Mouse (Mus musculus): ENCODE measurements around the gene Adgrl2. TPM values are rescaled to one million over a fixed set of nuclear protein-coding genes. Genes with fewer than 3 reads are reported as not detected.
A peak's percentile ranks its signal among the peaks of the same experiment; 100 is the strongest.

Adgrl2 gene
- polyA plus RNA-seq, 1 experiment from 2014 or later, result 128 TPM

GRCm38 (mm10) chr3:148988293-148988995 is 1.9 kb downstream of the Adgrl2 start:
- no peaks in the 10 kb centered on the region for H3K36me3 ChIP-seq
- peak overlapping the region; percentile 75 for H3K4me2 ChIP-seq
- WGBS, result under 1% methylated on average over 84 of the region's 84 CpGs
- H3K27ac ChIP-seq, result peak overlapping the region; percentile 100
- no peak for ATAC-seq (ENCODE audit: insufficient number of reproducible peaks, insufficient read depth, low FRiP score, low TSS enrichment, low read depth)
- H3K27me3 ChIP-seq, result no peaks in the 10 kb centered on the region
- H3K4me1 ChIP-seq, result peaks cover 41% of the 10 kb centered on the region
- H3K9me3 ChIP-seq, result no peaks in the 10 kb centered on the region
- peak overlapping the region; percentile 100 for H3K9ac ChIP-seq
- peak overlapping the region; percentile 94 for H3K4me3 ChIP-seq

GRCm38 (mm10) chr3:148987591-148988292 is 2.6 kb downstream of the Adgrl2 start:
- Histone ChIP-seq H3K4me1 (peaks cover 36% of the 10 kb centered on the region), H3K4me2 (peak overlapping the region; percentile 75), H3K9me3 (no peaks in the 10 kb centered on the region), H3K36me3 (no peaks in the 10 kb centered on the region), H3K4me3 (peak overlapping the region; percentile 94), H3K27ac (peak overlapping the region; percentile 100), H3K9ac (peak overlapping the region; percentile 100), H3K27me3 (no peaks in the 10 kb centered on the region)
- WGBS, result under 1% methylated on average over 45 of the region's 45 CpGs
- peak; percentile 65; the same call in 1 of the 2 replicates for ATAC-seq (ENCODE audit: insufficient number of reproducible peaks, insufficient read depth, low FRiP score, low TSS enrichment, low read depth)

GRCm38 (mm10) chr3:148986894-148987590 is 3.3 kb downstream of the Adgrl2 start:
- Histone ChIP-seq H3K4me3 (peak overlapping the region; percentile 94), H3K27ac (peak overlapping the region; percentile 100), H3K4me1 (peaks cover 37% of the 10 kb centered on the region), H3K27me3 (no peaks in the 10 kb centered on the region), H3K4me2 (peak overlapping the region; percentile 75), H3K9me3 (no peaks in the 10 kb centered on the region), H3K9ac (peak overlapping the region; percentile 100), H3K36me3 (no peaks in the 10 kb centered on the region)
- under 1% methylated on average over 27 of the region's 27 CpGs for WGBS
- no peak for ATAC-seq (ENCODE audit: insufficient number of reproducible peaks, insufficient read depth, low FRiP score, low TSS enrichment, low read depth)

- H3K4me2 ChIP-seq, result peak overlapping the region; percentile 75
- H3K27me3 ChIP-seq, result no peaks in the 10 kb centered on the region
- no peaks in the 10 kb centered on the region for H3K9me3 ChIP-seq
- H3K36me3 ChIP-seq, result no peaks in the 10 kb centered on the region
- ATAC-seq (ENCODE audit: insufficient number of reproducible peaks, insufficient read depth, low FRiP score, low TSS enrichment, low read depth), result no peak
- H3K9ac ChIP-seq, result peak overlapping the region; percentile 100
- peak overlapping the region; percentile 100 for H3K27ac ChIP-seq
- H3K4me3 ChIP-seq, result peak overlapping the region; percentile 94
- H3K4me1 ChIP-seq, result peaks cover 37% of the 10 kb centered on the region
- 3% methylated on average over 17 of the region's 17 CpGs for WGBS
Measured at GRCm38 (mm10) chr3:148986296-148986893, 4.0 kb downstream of the Adgrl2 start.

GRCm38 (mm10) chr3:148984326-148984725 is 6.0 kb downstream of the Adgrl2 start:
- Histone ChIP-seq H3K36me3 (no peaks in the 10 kb centered on the region), H3K27me3 (no peaks in the 10 kb centered on the region), H3K4me1 (peaks cover 45% of the 10 kb centered on the region), H3K9ac (peak overlapping the region; percentile 67), H3K4me3 (peak overlapping the region; percentile 94), H3K27ac (0 out of 2 replicates have a peak overlapping the region, but pooled peaks have one; percentile 16), H3K4me2 (peak overlapping the region; percentile 75), H3K9me3 (no peaks in the 10 kb centered on the region)
- 31% methylated on average over 6 of the region's 6 CpGs for WGBS
- no peak for ATAC-seq (ENCODE audit: insufficient number of reproducible peaks, insufficient read depth, low FRiP score, low TSS enrichment, low read depth)

- H3K27me3 ChIP-seq, result no peaks in the 10 kb centered on the region
- H3K36me3 ChIP-seq, result no peaks in the 10 kb centered on the region
- WGBS, result 44% methylated on average over 4 of the region's 4 CpGs
- no peak overlapping the region for H3K9ac ChIP-seq
- no peaks in the 10 kb centered on the region for H3K9me3 ChIP-seq
- H3K4me3 ChIP-seq, result peak overlapping the region; percentile 8; the same call in 1 of the 2 replicates
- peak overlapping the region; percentile 75 for H3K4me2 ChIP-seq
- ATAC-seq (ENCODE audit: insufficient number of reproducible peaks, insufficient read depth, low FRiP score, low TSS enrichment, low read depth), result no peak
- H3K27ac ChIP-seq, result no peak overlapping the region; the same call in 1 of the 2 replicates
- peaks cover 63% of the 10 kb centered on the region for H3K4me1 ChIP-seq
Measured at GRCm38 (mm10) chr3:148982370-148982769, 8.0 kb downstream of the Adgrl2 start.

GRCm38 (mm10) chr3:148981776-148982175 is 8.6 kb downstream of the Adgrl2 start:
- 19% methylated on average over 8 of the region's 8 CpGs for WGBS
- H3K4me1 ChIP-seq, result peaks cover 69% of the 10 kb centered on the region
- no peaks in the 10 kb centered on the region for H3K9me3 ChIP-seq
- no peak for ATAC-seq (ENCODE audit: insufficient number of reproducible peaks, insufficient read depth, low FRiP score, low TSS enrichment, low read depth)
- no peaks in the 10 kb centered on the region for H3K27me3 ChIP-seq
- H3K4me3 ChIP-seq, result peak overlapping the region; percentile 3; the same call in 1 of the 2 replicates
- no peak overlapping the region; the same call in 1 of the 2 replicates for H3K27ac ChIP-seq
- no peaks in the 10 kb centered on the region for H3K36me3 ChIP-seq
- peak overlapping the region; percentile 75 for H3K4me2 ChIP-seq
- H3K9ac ChIP-seq, result no peak overlapping the region

GRCm38 (mm10) chr3:148978541-148978940 is 11.8 kb downstream of the Adgrl2 start:
- Histone ChIP-seq H3K4me1 (peaks cover 50% of the 10 kb centered on the region), H3K27me3 (no peaks in the 10 kb centered on the region), H3K4me3 (no peak overlapping the region), H3K36me3 (no peaks in the 10 kb centered on the region), H3K9me3 (no peaks in the 10 kb centered on the region), H3K4me2 (peak overlapping the region; percentile 26), H3K27ac (no peak overlapping the region), H3K9ac (no peak overlapping the region)
- 42% methylated on average over 8 of the region's 8 CpGs for WGBS
- no peak for ATAC-seq (ENCODE audit: insufficient number of reproducible peaks, insufficient read depth, low FRiP score, low TSS enrichment, low read depth)

GRCm38 (mm10) chr3:148977838-148978237 is 12.5 kb downstream of the Adgrl2 start:
- Histone ChIP-seq H3K4me2 (peak overlapping the region; percentile 48), H3K4me1 (peaks cover 49% of the 10 kb centered on the region), H3K27ac (no peak overlapping the region), H3K27me3 (no peaks in the 10 kb centered on the region), H3K4me3 (no peak overlapping the region), H3K36me3 (no peaks in the 10 kb centered on the region), H3K9me3 (no peaks in the 10 kb centered on the region), H3K9ac (no peak overlapping the region)
- ATAC-seq (ENCODE audit: insufficient number of reproducible peaks, insufficient read depth, low FRiP score, low TSS enrichment, low read depth), result no peak
- 70% methylated on average over 6 of the region's 6 CpGs for WGBS

- Histone ChIP-seq H3K9me3 (no peaks in the 10 kb centered on the region), H3K27me3 (no peaks in the 10 kb centered on the region), H3K36me3 (no peaks in the 10 kb centered on the region), H3K9ac (no peak overlapping the region), H3K27ac (no peak overlapping the region), H3K4me3 (peak overlapping the region; percentile 14), H3K4me2 (peak overlapping the region; percentile 48), H3K4me1 (peaks cover 53% of the 10 kb centered on the region)
- ATAC-seq (ENCODE audit: insufficient number of reproducible peaks, insufficient read depth, low FRiP score, low TSS enrichment, low read depth), result no peak
- 48% methylated on average over 16 of the region's 16 CpGs for WGBS
Measured at GRCm38 (mm10) chr3:148977124-148977529, 13.2 kb downstream of the Adgrl2 start.
